Mouse (Mus musculus) hindbrain, embryonic 13.5 days (tissue): Measurements from ENCODE around the gene Lmntd1. TPM values are rescaled to one million over a fixed set of nuclear protein-coding genes. Genes with fewer than 3 reads are reported as not detected.

ENCODE experiments used
- ATAC-seq: fragments of 200-750 bp; cut with Nextera tagmentation; 2 replicates; pipeline ENCODE4 v1.8.0; 2017; ENCODE audit warnings: moderate TSS enrichment; ENCODE audit not compliant: low FRiP score
- H3K27ac ChIP-seq: fragments of 300-500 bp; sonication (generic); 2 replicates; pipeline ENCODE4 v1.5.1; 2015; ENCODE audit warnings: inconsistent platforms, mild to moderate bottlenecking, moderate library complexity
- H3K27me3 ChIP-seq: fragments of 300-500 bp; sonication (generic); 2 replicates; pipeline ENCODE4 v1.6.1; 2015; ENCODE audit warnings: mild to moderate bottlenecking, inconsistent platforms
- H3K36me3 ChIP-seq: fragments of 300-500 bp; sonication (generic); 2 replicates; pipeline ENCODE4 v1.6.1; 2015; ENCODE audit warnings: mild to moderate bottlenecking, inconsistent platforms
- H3K4me1 ChIP-seq: fragments of 300-500 bp; sonication (generic); replicated peaks from 2 replicates; pipeline ENCODE4 v1.6.1; 2015; ENCODE audit warnings: inconsistent platforms
- H3K4me2 ChIP-seq: fragments of 300-500 bp; sonication (generic); 2 replicates; pipeline ENCODE4 v1.6.1; 2015; ENCODE audit warnings: inconsistent platforms, mild to moderate bottlenecking, moderate library complexity
- H3K4me3 ChIP-seq: fragments of 300-500 bp; sonication (generic); 2 replicates; pipeline ENCODE4 v1.5.1; 2015; ENCODE audit warnings: mild to moderate bottlenecking, inconsistent platforms
- H3K9ac ChIP-seq: fragments of 300-500 bp; sonication (generic); 2 replicates; pipeline ENCODE4 v1.6.1; 2015; ENCODE audit warnings: mild to moderate bottlenecking, inconsistent platforms
- H3K9me3 ChIP-seq: fragments of 300-500 bp; sonication (generic); 2 replicates; pipeline ENCODE4 v1.6.1; 2016; ENCODE audit warnings: inconsistent platforms
- WGBS: fragments of 180-500 bp; shearing (Covaris S2); methylation state at CpG from one replicate; pipeline ENCODE4 v1.1.7; 2015; 5-methylcytosine and 5-hydroxymethylcytosine counted together
- polyA plus RNA-seq: library from polyadenylated mRNA; unstranded; fragments of >200 nt; fragmentation: Nextera tagmentation; extraction: Ambion mirVana; gene quantifications from 2 replicates; pipeline ENCODE4 v1.2.1, GENCODE M21; 2015

The Lmntd1 gene
- polyA plus RNA-seq, 1 experiment from 2014 or later = 0.75 TPM

DNA sequence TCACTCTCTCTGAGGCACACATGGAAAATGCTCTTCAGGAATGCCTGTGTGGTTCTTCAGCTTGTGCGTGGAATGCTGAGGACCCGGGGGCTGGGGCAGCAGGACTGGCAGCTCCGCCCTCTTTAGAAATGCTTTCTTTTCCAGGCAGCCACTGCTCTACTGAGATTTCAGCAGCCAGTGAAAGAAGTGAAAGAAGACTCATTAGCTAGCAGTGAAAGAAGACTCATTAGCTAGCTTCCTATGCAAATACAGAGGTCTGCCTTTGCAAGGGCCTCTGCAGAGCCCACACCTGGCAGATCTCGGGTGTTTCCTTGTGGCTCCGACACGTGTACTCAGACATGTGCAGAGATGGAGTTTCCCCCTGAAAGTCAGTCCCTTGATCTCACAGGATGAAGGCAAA, 234.9 kb downstream of the Lmntd1 start:
- H3K4me2 ChIP-seq = no peak overlapping the region
- no peaks in the 10 kb centered on the region for H3K36me3 ChIP-seq
- no peak for ATAC-seq
- H3K4me3 ChIP-seq = no peak overlapping the region
- WGBS = 21% methylated on average over 6 of the region's 6 CpGs
- H3K9ac ChIP-seq = no peak overlapping the region
- no peaks in the 10 kb centered on the region for H3K9me3 ChIP-seq
- no peaks in the 10 kb centered on the region for H3K27me3 ChIP-seq
- peaks cover 35% of the 10 kb centered on the region for H3K4me1 ChIP-seq
- 0 out of 2 replicates have a peak overlapping the region, but pooled peaks have one; percentile 30 for H3K27ac ChIP-seq

DNA sequence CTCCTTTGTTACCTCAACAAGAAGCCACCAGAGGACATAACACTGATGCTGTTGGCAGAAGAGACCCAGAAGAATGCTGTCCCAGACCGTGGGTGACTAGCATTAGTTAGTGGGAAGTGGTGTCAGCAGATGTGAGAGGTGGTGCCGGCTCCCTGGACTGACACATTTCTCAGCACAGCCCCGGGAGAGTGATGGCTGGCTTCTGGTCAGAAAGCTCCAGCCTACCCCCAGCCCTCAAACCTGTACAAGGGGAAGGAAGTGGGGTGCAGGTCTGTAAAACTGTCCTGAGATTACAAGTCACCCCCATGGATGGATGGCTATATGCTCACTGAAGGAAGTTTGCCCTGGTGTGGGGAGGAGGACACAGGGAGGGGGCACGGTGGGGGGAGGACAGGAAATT, 235.4 kb downstream of the Lmntd1 start:
- Histone ChIP-seq H3K27ac (peak overlapping the region; percentile 30; the same call in 1 of the 2 replicates), H3K4me2 (no peak overlapping the region), H3K4me3 (no peak overlapping the region), H3K27me3 (no peaks in the 10 kb centered on the region), H3K9me3 (no peaks in the 10 kb centered on the region), H3K4me1 (peaks cover 35% of the 10 kb centered on the region), H3K36me3 (no peaks in the 10 kb centered on the region), H3K9ac (no peak overlapping the region)
- ATAC-seq = no peak
- 64% methylated on average over 4 of the region's 4 CpGs for WGBS

DNA sequence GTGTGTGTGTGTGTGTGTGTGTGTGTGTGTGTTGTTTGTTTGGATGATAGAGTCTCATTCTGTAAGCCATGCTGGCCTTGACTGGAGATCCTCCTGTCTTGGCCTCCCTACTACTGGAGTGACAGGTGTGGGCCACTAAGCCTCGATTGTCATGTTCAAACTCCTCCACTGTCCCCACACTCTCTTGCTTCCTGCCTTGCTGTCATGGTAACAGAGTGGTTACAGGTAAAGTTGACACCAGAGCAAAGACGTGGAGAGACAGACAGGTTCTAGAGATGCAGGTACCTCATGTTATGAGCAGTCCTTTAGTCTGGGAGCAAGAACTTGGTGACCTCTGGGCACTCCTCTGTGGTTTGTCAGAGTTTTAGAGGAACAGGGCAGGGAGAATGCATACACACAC, 239.7 kb downstream of the Lmntd1 start:
- Histone ChIP-seq H3K9me3 (no peaks in the 10 kb centered on the region), H3K36me3 (no peaks in the 10 kb centered on the region), H3K27me3 (no peaks in the 10 kb centered on the region), H3K4me1 (peaks cover 12% of the 10 kb centered on the region), H3K4me3 (no peak overlapping the region), H3K4me2 (no peak overlapping the region), H3K27ac (no peak overlapping the region), H3K9ac (no peak overlapping the region)
- ATAC-seq = no peak
- WGBS = 84% methylated on average over 2 of the region's 2 CpGs

DNA sequence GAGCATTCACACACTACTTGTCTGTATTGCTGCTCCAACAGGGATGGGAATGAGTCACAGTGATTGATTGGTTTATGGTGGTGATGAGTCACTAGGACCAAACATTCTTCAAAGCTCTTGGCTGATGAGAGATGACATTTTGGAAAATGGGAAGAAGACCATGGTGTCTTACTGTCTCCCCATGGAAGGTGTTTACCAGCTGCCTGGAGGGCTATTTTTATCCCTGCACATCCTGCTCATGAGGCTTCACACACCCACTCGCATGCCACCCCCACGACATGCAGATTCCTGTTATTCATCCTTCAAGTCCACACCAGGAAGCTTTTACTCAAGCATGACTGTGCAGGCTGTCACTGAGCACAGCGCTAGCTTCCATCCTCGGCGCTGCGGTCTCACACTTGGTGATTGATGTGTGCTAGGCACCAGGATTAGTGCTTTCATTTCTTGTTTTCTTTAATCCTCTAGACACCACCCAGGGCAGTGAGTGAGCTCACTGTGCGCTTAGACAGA, 240.4 kb downstream of the Lmntd1 start:
- Histone ChIP-seq H3K9me3 (no peaks in the 10 kb centered on the region), H3K27me3 (no peaks in the 10 kb centered on the region), H3K9ac (no peak overlapping the region), H3K4me2 (no peak overlapping the region), H3K4me1 (peaks cover 6% of the 10 kb centered on the region), H3K36me3 (no peaks in the 10 kb centered on the region), H3K27ac (no peak overlapping the region), H3K4me3 (no peak overlapping the region)
- 44% methylated on average over 7 of the region's 7 CpGs for WGBS
- ATAC-seq = no peak; the same call in 1 of the 2 replicates

DNA sequence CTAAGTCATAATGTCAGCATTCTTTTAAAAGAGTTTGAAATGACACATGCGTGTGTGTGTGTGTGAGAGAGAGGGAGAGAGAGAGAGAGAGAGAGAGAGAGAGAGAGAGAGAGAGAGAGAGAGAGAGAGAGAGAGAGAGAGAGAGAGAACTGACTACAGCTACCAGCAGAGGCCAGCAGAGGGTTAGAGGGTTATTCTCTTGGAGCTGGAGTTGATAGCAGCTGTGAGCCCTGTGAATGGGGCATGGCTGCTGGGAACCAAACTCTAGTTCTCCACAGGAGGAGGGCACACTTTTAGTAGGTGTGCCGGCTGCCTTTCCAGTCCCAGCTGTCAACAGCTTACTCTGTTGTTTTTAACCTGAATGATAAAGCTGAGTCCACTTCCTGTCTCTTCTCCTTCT, 242.1 kb downstream of the Lmntd1 start:
- Histone ChIP-seq H3K27ac (no peak overlapping the region), H3K4me3 (no peak overlapping the region), H3K4me2 (no peak overlapping the region), H3K36me3 (no peaks in the 10 kb centered on the region), H3K9ac (no peak overlapping the region), H3K27me3 (no peaks in the 10 kb centered on the region), H3K4me1 (0 out of 2 replicates have a peak, but pooled peaks cover 4% of the 10 kb centered on the region), H3K9me3 (no peaks in the 10 kb centered on the region)
- ATAC-seq = no peak
- 59% methylated on average over 2 of the region's 2 CpGs for WGBS

DNA sequence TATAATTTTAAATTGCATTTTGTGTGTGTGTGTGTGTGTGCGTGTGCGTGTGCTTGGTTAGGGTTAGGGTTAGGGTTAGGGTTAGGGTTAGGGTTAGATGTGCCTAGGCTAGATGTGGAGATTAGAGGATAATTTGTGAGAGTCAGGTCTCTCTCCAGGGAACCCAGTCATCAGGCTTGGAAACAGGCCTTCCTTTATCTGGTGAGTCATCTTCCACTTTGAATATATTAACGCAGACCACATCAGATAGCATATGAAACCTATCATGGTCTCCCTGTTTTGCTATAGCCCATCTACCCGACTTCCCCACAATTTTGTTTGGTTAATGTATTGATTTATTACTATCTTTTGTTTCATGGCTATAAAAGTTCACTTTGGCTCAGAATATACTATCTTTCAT, 242.5 kb downstream of the Lmntd1 start:
- 91% methylated on average over 4 of the region's 4 CpGs for WGBS
- no peak overlapping the region for H3K9ac ChIP-seq
- no peak for ATAC-seq

DNA sequence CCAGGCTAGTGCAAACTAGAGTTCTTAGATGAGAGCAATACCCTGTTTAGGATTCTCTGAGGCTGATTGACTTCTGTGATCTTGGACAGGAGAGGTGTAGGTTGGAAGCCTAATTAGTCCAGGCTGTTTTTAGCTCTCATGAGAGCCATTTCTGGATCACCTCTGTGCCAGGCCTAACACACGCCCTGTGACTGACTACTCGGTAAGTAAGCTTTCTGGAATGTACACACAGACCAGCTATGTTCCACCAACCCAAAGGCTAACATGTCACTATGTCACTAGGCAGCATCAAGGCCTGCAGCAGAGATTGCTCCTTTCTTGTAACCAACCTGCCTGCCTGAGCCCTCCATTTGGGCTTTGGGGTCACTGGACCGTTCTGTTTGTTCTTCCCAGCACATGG, 243.8 kb downstream of the Lmntd1 start:
- H3K27me3 ChIP-seq = no peaks in the 10 kb centered on the region
- ATAC-seq = no peak
- no peaks in the 10 kb centered on the region for H3K36me3 ChIP-seq
- no peak overlapping the region for H3K4me3 ChIP-seq
- 0 out of 2 replicates have a peak, but pooled peaks cover 4% of the 10 kb centered on the region for H3K4me1 ChIP-seq
- no peak overlapping the region for H3K4me2 ChIP-seq
- 87% methylated on average over 3 of the region's 3 CpGs for WGBS
- H3K9ac ChIP-seq = no peak overlapping the region
- H3K9me3 ChIP-seq = no peaks in the 10 kb centered on the region
- H3K27ac ChIP-seq = no peak overlapping the region

More for the DNA sequence above, 242.5 kb downstream of the Lmntd1 start:
- 0 out of 2 replicates have a peak, but pooled peaks cover 4% of the 10 kb centered on the region for H3K4me1 ChIP-seq
- no peak overlapping the region for H3K27ac ChIP-seq
- no peak overlapping the region for H3K4me2 ChIP-seq
- H3K4me3 ChIP-seq = no peak overlapping the region
- H3K36me3 ChIP-seq = no peaks in the 10 kb centered on the region
- H3K9me3 ChIP-seq = no peaks in the 10 kb centered on the region
- no peaks in the 10 kb centered on the region for H3K27me3 ChIP-seq

DNA sequence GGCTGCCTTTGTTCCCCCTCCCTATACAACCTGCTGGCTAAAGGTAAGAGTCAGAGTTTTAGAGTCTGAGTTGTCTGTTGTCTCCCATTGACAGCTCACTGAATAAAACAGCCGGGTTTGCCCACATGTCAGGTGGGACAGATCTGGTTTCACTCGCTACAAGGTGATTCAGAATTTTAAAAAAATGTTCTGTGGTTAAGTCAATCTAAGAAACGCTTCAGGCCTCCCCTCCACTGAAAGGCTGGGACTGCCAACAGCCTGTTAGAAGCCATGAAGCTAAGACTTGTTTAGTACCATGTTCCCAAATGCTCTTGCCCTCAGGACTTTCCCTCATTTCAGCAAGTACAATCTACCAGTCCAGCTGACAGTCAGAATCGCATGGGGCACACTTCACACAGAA, 244.8 kb downstream of the Lmntd1 start:
- Histone ChIP-seq H3K9me3 (no peaks in the 10 kb centered on the region), H3K4me3 (no peak overlapping the region), H3K9ac (no peak overlapping the region), H3K27ac (no peak overlapping the region), H3K4me1 (0 out of 2 replicates have a peak, but pooled peaks cover 4% of the 10 kb centered on the region), H3K36me3 (no peaks in the 10 kb centered on the region), H3K27me3 (no peaks in the 10 kb centered on the region), H3K4me2 (no peak overlapping the region)
- no peak for ATAC-seq
- WGBS = 74% methylated on average over 4 of the region's 4 CpGs

DNA sequence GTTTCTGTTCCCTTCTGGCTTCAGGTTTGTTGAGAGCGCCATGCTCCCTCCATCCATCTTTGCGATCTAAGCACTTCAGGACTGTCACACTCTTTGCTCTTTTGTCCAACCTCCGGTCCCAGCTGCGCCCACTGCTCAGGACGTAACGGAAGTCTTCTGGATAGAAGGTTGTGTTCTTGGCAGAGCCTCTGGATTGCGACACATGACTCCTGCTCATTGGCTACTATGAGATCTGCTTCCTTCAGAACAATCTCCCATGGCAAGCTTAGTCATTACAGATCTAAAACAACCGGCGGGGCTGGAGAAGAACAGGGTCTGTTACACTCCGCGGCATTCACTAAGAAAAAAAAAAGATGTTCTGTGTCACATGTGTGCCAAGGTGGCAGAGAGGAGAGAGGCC, 247.6 kb downstream of the Lmntd1 start:
- 0 out of 2 replicates have a peak, but pooled peaks cover 4% of the 10 kb centered on the region for H3K4me1 ChIP-seq
- no peaks in the 10 kb centered on the region for H3K36me3 ChIP-seq
- 90% methylated on average over 11 of the region's 11 CpGs for WGBS
- no peak overlapping the region for H3K4me2 ChIP-seq
- ATAC-seq = no peak
- no peak overlapping the region for H3K4me3 ChIP-seq
- no peak overlapping the region for H3K9ac ChIP-seq
- H3K9me3 ChIP-seq = no peaks in the 10 kb centered on the region
- H3K27me3 ChIP-seq = no peaks in the 10 kb centered on the region
- H3K27ac ChIP-seq = no peak overlapping the region

DNA sequence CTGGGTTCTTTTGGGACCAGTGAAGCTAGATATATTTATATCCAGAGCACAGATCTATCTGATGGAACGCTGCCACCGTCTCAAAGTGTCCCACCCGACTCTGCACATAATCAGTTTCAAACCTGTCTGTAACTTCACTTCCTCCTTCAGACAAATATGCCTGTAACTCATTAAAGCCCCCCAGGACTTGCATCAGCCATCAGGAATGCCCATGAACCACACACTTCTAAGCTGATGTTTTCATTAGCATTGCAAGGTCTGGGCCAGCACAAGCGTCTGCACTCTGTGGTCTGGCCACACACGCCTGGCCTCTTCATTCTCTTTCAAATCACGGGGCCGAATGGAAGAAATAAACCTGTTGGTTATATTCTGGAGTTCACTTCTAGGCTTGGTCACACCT, 250.4 kb downstream of the Lmntd1 start:
- WGBS = 81% methylated on average over 7 of the region's 7 CpGs

DNA sequence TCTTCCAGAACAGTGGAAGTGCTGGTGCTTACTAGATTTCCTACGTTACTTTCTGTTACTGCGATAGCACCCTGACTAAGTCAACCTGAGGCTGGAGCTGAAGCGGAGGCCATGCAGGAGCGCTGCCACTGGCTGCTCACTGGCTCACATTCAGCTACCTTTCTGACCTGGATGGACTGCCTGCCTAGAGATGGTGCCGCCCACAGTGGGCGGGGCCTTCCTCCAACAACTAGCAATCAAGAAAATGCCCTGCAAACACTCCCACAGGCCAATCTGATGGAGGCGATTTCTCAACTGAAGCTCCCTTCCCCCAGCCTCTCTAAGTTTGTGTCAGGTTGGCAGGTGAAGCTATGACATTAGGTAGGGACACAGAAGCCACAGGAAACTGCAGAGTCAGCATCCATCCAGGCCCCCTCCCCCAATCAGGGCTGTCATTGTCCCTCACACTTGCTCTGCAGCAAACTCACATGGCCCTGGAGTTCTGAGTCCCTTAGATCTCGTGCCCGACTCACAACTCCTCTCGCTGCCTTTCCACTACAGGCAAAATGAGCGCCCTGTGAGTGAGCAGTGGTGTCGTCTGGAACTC, 252.9 kb downstream of the Lmntd1 start:
- Histone ChIP-seq H3K4me3 (no peak overlapping the region), H3K9ac (no peak overlapping the region), H3K27me3 (no peaks in the 10 kb centered on the region), H3K4me1 (no peaks in the 10 kb centered on the region), H3K27ac (no peak overlapping the region), H3K9me3 (no peaks in the 10 kb centered on the region), H3K4me2 (no peak overlapping the region), H3K36me3 (no peaks in the 10 kb centered on the region)
- 67% methylated on average over 12 of the region's 12 CpGs for WGBS
- ATAC-seq = no peak

More for the DNA sequence above, 250.4 kb downstream of the Lmntd1 start:
- H3K4me1 ChIP-seq = no peaks in the 10 kb centered on the region
- no peak overlapping the region for H3K9ac ChIP-seq
- no peak overlapping the region for H3K4me2 ChIP-seq
- no peaks in the 10 kb centered on the region for H3K27me3 ChIP-seq
- H3K4me3 ChIP-seq = no peak overlapping the region
- H3K9me3 ChIP-seq = no peaks in the 10 kb centered on the region
- H3K27ac ChIP-seq = no peak overlapping the region
- H3K36me3 ChIP-seq = no peaks in the 10 kb centered on the region
- ATAC-seq = no peak

DNA sequence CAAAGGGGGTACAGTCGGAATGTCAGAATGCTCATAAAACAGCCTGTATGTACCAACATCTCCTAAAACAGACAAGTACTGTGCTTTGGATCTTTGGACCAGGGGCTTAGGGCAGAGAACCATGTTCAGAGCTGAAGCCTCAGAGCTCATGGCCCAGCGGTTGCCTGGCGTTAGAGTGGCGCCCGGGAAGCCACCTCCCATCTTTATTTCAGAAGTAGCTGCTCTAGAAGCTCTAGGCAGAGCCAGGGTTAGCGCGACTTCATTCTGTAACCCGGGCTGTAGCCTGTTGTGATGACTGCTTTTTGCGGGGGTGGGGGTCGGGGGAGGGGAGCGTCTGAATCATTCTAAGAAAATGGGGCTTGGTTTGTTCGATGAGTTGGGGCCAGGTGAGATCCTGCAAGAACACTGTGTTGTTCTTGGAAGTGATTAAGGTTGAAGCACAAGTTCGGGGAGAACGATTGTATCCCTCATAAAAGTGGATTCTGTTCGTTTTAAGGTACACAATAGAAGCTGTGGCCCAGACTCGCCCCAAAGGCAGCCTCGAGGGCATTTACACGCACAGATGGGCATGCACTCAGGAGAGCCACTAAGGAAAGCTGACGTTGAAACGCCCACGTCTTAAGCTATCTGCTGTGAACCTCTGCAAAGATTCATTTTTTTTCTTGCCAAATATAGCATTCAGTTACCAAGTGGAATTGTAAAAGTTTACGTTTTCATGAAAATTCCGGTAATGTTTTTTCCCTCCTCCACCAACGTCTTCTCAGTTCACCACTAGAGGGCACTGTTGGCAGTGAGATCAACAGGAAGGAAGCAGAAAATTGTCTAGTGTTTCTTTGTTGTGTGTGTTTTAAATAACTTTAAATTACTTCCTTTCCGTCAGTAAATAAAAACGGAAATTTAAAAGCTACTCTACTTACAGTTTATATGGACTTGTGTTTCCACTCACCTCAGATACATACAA, 254.4 kb downstream of the Lmntd1 start:
- Histone ChIP-seq H3K4me1 (no peaks in the 10 kb centered on the region), H3K9me3 (no peaks in the 10 kb centered on the region), H3K4me3 (no peak overlapping the region), H3K27ac (no peak overlapping the region), H3K27me3 (no peaks in the 10 kb centered on the region), H3K36me3 (no peaks in the 10 kb centered on the region), H3K4me2 (no peak overlapping the region), H3K9ac (no peak overlapping the region)
- WGBS = 45% methylated on average over 26 of the region's 26 CpGs
- ATAC-seq = 0 out of 2 replicates have a peak, but pooled peaks have one; percentile 7
